Mouse (Mus musculus): Measurements from ENCODE around the gene Morc1. TPM values are rescaled to one million over a fixed set of nuclear protein-coding genes. Genes with fewer than 3 reads are reported as not detected.

Morc1 gene
- polyA plus RNA-seq, 1 experiment: 0.15 TPM

- no peak for DNase-seq
- Histone ChIP-seq H3K4me1 (ENCODE audit: control insufficient read depth, insufficient read depth, low read length) (no peaks in the 10 kb centered on the region), H3K4me3 (replicated peaks; ENCODE audit: extremely low read depth, low read depth, low read length) (no peak overlapping the region)
- TF ChIP-seq CTCF (IDR thresholded peaks at IDR 0.05; ENCODE audit: insufficient read depth, low read length): no peak
- no peak for TF ChIP-seq POLR2A (IDR thresholded peaks at IDR 0.05; ENCODE audit: borderline replicate concordance, extremely low read depth, low read depth, low read length)
- WGBS: 71% methylated on average over 3 of the region's 3 CpGs
These were observed 22.2 kb downstream of the Morc1 start for GRCm38 (mm10) chr16:48453264-48453663.

DNA sequence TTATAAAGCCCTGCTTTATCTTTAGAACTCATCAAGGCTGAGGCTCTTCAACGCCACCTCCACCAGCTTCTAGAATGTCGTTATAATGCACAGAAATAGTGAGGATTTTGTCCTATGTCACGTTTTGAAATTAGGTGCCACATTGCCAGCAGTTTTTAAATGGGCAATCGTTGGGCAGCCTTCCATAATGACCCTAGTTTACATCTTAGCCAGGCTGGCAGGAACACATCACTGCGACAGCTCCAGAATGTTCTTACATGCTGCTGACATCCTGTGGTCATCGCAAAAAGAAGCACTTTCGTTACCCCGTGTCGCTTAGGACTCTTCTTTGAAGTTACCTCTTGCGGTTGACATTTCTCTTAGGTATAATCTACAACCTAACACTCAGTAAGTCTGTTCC is 42.4 kb downstream of the Morc1 start:
- WGBS: 76% methylated on average over 10 of the region's 10 CpGs
- no peak for TF ChIP-seq CTCF (IDR thresholded peaks at IDR 0.05; ENCODE audit: insufficient read depth, low read length)
- no peak for TF ChIP-seq POLR2A (IDR thresholded peaks at IDR 0.05; ENCODE audit: borderline replicate concordance, extremely low read depth, low read depth, low read length)
- Histone ChIP-seq H3K4me3 (replicated peaks; ENCODE audit: extremely low read depth, low read depth, low read length) (no peak overlapping the region), H3K4me1 (ENCODE audit: control insufficient read depth, insufficient read depth, low read length) (peaks cover 2% of the 10 kb centered on the region; the same call in 1 of the 2 replicates)
- no peak for DNase-seq

GRCm38 (mm10) chr16:48474896-48475802 is 44.1 kb downstream of the Morc1 start:
- Histone ChIP-seq H3K4me3 (replicated peaks; ENCODE audit: extremely low read depth, low read depth, low read length) (no peak overlapping the region), H3K4me1 (ENCODE audit: control insufficient read depth, insufficient read depth, low read length) (peaks cover 4% of the 10 kb centered on the region)
- no peak for DNase-seq
- WGBS: 25% methylated on average over 4 of the region's 4 CpGs
- TF ChIP-seq CTCF (IDR thresholded peaks at IDR 0.05; ENCODE audit: insufficient read depth, low read length) (no peak), POLR2A (IDR thresholded peaks at IDR 0.05; ENCODE audit: borderline replicate concordance, extremely low read depth, low read depth, low read length) (no peak)

DNA sequence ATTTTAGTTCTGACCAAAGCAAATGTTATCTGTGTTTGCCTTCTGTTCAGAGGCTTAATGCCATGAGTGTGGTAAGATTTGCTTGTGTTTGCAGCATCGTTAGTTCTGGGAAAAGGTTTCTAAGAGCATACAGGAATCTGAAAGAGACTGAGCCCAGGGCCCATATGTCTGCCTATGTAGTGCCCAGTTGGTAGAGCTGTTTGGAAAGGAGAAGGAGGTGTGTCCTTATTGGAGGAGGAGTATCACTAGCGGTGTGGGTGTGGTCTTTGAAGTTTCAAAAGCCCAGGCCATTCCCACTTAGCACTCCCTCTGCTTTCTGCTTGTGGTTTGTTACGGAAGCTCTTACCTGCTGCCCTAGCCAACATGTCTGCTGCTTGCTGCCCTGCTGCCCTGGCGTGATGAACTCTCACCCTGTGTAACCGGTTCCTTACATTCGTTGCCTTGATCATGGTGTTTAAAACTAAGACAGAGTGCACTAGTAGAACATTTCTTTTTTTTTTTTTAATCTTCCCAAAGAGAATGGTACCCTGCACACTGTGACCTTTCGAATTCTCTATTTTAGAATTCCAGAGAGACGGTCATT is 48.3 kb downstream of the Morc1 start:
- Histone ChIP-seq H3K4me1 (ENCODE audit: control insufficient read depth, insufficient read depth, low read length) (peaks cover 3% of the 10 kb centered on the region), H3K4me3 (replicated peaks; ENCODE audit: extremely low read depth, low read depth, low read length) (no peak overlapping the region)
- TF ChIP-seq CTCF (IDR thresholded peaks at IDR 0.05; ENCODE audit: insufficient read depth, low read length) (no peak), POLR2A (IDR thresholded peaks at IDR 0.05; ENCODE audit: borderline replicate concordance, extremely low read depth, low read depth, low read length) (no peak)
- WGBS: 43% methylated on average over 8 of the region's 8 CpGs
- DNase-seq: peak; percentile 3

DNA sequence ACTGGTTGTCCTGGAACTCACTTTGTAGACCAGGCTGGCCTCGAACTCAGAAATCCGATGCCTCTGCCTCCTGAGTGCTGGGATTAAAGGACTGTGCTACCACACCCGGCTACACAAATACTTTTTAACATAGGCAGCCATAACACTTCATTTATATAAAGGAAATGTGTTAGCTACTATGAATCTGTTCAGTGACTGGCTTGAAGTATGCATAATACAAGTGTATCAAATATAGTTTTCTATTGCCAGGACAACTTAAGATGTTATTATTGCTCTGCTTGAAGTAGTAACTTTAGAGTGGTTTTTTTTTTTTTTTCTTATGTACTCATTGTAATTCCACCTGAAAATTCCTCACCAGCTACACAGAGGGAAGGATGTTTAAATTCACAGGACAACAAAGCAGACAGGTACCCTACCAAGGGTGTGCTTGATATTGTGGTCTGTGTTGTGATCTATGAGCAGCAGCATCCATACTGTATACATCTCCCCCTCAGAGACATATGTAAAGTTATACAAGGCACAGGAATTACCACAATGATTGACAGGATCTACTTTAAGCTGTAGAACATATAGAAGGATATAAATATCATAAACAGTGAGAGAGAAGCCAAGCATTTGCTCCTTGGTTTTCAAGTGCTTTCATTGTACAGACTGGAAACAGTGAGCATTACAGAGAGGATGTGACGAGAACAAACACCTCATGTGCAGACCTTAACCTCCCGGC is 85.9 kb downstream of the Morc1 start:
- TF ChIP-seq CTCF (IDR thresholded peaks at IDR 0.05; ENCODE audit: insufficient read depth, low read length) (no peak), POLR2A (IDR thresholded peaks at IDR 0.05; ENCODE audit: borderline replicate concordance, extremely low read depth, low read depth, low read length) (no peak)
- 63% methylated on average over 5 of the region's 5 CpGs for WGBS
- Histone ChIP-seq H3K4me1 (ENCODE audit: control insufficient read depth, insufficient read depth, low read length) (no peaks in the 10 kb centered on the region), H3K4me3 (replicated peaks; ENCODE audit: extremely low read depth, low read depth, low read length) (no peak overlapping the region)
- DNase-seq: no peak

GRCm38 (mm10) chr16:48519569-48519968 is 88.5 kb downstream of the Morc1 start:
- no peak for TF ChIP-seq POLR2A (IDR thresholded peaks at IDR 0.05; ENCODE audit: borderline replicate concordance, extremely low read depth, low read depth, low read length)
- TF ChIP-seq CTCF (IDR thresholded peaks at IDR 0.05; ENCODE audit: insufficient read depth, low read length): no peak
- no peak for DNase-seq
- Histone ChIP-seq H3K4me1 (ENCODE audit: control insufficient read depth, insufficient read depth, low read length) (no peaks in the 10 kb centered on the region), H3K4me3 (replicated peaks; ENCODE audit: extremely low read depth, low read depth, low read length) (no peak overlapping the region)

DNA sequence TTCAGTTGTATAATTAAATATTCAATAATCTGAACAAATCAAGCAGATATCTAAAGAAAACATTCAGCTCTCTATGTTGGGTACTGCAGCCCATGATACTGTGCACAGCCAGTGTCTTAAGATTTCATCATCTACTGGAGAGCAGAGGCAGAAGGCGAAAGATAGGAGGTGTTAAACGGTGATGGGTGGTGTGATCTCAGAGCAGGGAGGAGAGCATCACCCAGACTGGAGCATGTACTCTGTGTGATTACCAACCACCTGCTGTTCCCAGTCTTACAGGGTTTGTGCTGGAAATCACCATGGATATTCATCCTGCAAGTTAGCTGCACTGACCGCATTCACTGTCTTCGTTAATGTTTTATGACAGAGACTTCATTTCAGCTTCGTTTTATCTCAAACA is 106.1 kb downstream of the Morc1 start:
- H3K4me3 ChIP-seq (replicated peaks; ENCODE audit: extremely low read depth, low read depth, low read length): no peak overlapping the region
- TF ChIP-seq POLR2A (IDR thresholded peaks at IDR 0.05; ENCODE audit: borderline replicate concordance, extremely low read depth, low read depth, low read length): no peak
- TF ChIP-seq CTCF (IDR thresholded peaks at IDR 0.05; ENCODE audit: insufficient read depth, low read length): no peak
- WGBS: 86% methylated on average over 5 of the region's 5 CpGs
- H3K4me1 ChIP-seq (ENCODE audit: control insufficient read depth, insufficient read depth, low read length): no peaks in the 10 kb centered on the region
- DNase-seq: no peak

GRCm38 (mm10) chr16:48562290-48563080 is 131.4 kb downstream of the Morc1 start:
- 58% methylated on average over 11 of the region's 11 CpGs for WGBS
- Histone ChIP-seq H3K4me3 (replicated peaks; ENCODE audit: extremely low read depth, low read depth, low read length) (no peak overlapping the region), H3K4me1 (ENCODE audit: control insufficient read depth, insufficient read depth, low read length) (no peaks in the 10 kb centered on the region)
- no peak for DNase-seq
- TF ChIP-seq POLR2A (IDR thresholded peaks at IDR 0.05; ENCODE audit: borderline replicate concordance, extremely low read depth, low read depth, low read length): no peak
- no peak for TF ChIP-seq CTCF (IDR thresholded peaks at IDR 0.05; ENCODE audit: insufficient read depth, low read length)

GRCm38 (mm10) chr16:48570354-48570753 is 139.3 kb downstream of the Morc1 start:
- TF ChIP-seq CTCF (IDR thresholded peaks at IDR 0.05; ENCODE audit: insufficient read depth, low read length): peak; percentile 92
- TF ChIP-seq POLR2A (IDR thresholded peaks at IDR 0.05; ENCODE audit: borderline replicate concordance, extremely low read depth, low read depth, low read length): no peak
- 19% methylated on average over 9 of the region's 9 CpGs for WGBS
- H3K4me1 ChIP-seq (ENCODE audit: control insufficient read depth, insufficient read depth, low read length): no peaks in the 10 kb centered on the region
- peak; percentile 62 for DNase-seq
- H3K4me3 ChIP-seq (replicated peaks; ENCODE audit: extremely low read depth, low read depth, low read length): no peak overlapping the region
